Mouse (Mus musculus) embryonic fibroblast, embryonic 13.5 days (primary cell): ENCODE results near the gene Ciapin1. TPM values are rescaled to one million over a fixed set of nuclear protein-coding genes. Genes with fewer than 3 reads are reported as not detected.
A peak's percentile ranks its signal among the peaks of the same experiment; 100 is the strongest.

Experiments used
- H3K27ac ChIP-seq: 2 replicates; pipeline ENCODE4 v1.5.1; 2012; ENCODE audit warnings: low read length, control low read depth, inconsistent platforms; ENCODE audit not compliant: insufficient read depth
- H3K4me1 ChIP-seq: 2 replicates; pipeline ENCODE4 v1.6.1; 2011; ENCODE audit warnings: low read length; ENCODE audit not compliant: control insufficient read depth, insufficient read depth
- H3K4me3 ChIP-seq: 2 replicates; pipeline ENCODE4 v1.5.1; 2011; ENCODE audit warnings: mild to moderate bottlenecking, control low read depth, low read length; ENCODE audit not compliant: insufficient read depth
- CTCF ChIP-seq: IDR thresholded peaks from 2 replicates; pipeline ENCODE4 v1.5.1; 2011; ENCODE audit warnings: mild to moderate bottlenecking, control low read depth, low read length, moderate library complexity, borderline replicate concordance; ENCODE audit not compliant: insufficient read depth
- POLR2A ChIP-seq: IDR thresholded peaks from 2 replicates; pipeline ENCODE4 v1.6.1; 2011; ENCODE audit warnings: low read depth, mild to moderate bottlenecking, control low read depth, low read length, moderate library complexity
- polyA plus RNA-seq: library from polyadenylated mRNA; stranded (reverse); fragments of >200 nt; gene quantifications from 2 replicates; pipeline ENCODE4 v1.2.4, GENCODE M21; 2011; ENCODE audit warnings: low read depth; ENCODE audit not compliant: missing spikeins, insufficient read length

Gene Ciapin1
- polyA plus RNA-seq, 1 experiment: 35.3 TPM

DNA sequence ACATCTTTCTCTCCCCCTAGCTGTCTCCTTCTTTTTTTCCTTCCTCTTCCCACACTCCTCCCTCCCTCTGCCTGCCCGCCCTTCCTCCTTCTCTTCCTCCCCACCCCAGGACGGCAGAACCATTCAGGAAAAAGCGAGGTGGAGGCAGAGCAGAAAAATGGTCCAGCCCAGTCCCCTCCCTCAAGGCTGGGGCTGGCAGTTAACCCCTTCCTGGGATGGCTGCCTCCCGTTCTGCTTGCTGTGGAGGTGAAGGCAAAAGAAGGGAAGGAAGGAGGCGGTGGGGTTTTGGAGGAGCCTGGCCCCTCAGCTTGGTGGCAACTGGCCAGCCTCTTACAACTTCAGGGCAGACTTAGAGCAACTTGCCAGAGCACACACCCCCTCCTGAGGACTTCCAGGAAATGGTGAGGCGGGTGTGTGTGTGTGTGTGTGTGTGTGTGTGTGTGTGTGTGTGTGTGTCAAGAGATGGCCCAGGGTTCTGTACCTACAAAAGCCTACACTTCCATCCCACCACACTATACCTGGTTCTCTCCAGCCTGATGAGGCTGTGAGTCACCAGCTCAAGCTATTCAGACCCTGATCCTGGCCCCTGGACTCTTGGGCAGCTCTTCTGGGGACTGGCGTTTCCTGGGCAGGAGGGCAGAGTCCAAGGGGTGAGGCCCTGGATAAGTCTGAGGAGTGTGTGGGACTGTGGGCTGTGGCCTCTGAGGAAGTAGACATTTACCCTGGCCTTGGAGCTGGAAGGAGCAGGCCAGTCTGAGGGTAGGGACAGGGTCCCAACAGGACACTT, 33.1 kb upstream of the Ciapin1 start:
- no peak overlapping the region for H3K27ac ChIP-seq
- H3K4me3 ChIP-seq: peak overlapping the region; percentile 49
- TF ChIP-seq POLR2A (peak; percentile 73), CTCF (no peak)
- peaks cover 5% of the 10 kb centered on the region; the same call in 1 of the 2 replicates for H3K4me1 ChIP-seq

GRCm38 (mm10) chr8:94870474-94871107, 32.4 kb upstream of the Ciapin1 start:
- peak overlapping the region; percentile 49 for H3K4me3 ChIP-seq
- TF ChIP-seq CTCF (no peak), POLR2A (no peak)
- H3K4me1 ChIP-seq: peaks cover 5% of the 10 kb centered on the region; the same call in 1 of the 2 replicates
- H3K27ac ChIP-seq: no peak overlapping the region

DNA sequence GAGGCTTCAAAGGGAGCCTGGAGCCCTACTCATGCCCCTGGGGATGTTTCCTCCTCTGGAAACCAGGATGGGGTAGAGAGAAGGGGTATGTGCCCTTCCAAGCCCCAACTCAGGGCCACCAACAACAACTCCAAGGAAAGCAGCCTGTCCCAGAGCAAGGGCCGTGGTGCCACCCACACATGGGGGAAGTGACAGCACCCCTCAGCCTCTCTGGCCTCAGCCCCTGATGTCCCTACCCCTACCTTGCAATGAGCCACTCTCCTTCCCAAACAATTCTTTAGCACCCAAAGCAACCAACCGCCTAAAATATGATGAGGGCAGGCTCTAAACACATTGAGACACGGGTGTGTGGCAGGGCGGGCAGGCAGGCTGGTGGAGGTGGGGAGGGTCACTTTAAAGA, 31.8 kb upstream of the Ciapin1 start:
- Histone ChIP-seq H3K4me3 (peak overlapping the region; percentile 49), H3K4me1 (peaks cover 1% of the 10 kb centered on the region; the same call in 1 of the 2 replicates), H3K27ac (no peak overlapping the region)
- TF ChIP-seq CTCF (no peak), POLR2A (no peak)

DNA sequence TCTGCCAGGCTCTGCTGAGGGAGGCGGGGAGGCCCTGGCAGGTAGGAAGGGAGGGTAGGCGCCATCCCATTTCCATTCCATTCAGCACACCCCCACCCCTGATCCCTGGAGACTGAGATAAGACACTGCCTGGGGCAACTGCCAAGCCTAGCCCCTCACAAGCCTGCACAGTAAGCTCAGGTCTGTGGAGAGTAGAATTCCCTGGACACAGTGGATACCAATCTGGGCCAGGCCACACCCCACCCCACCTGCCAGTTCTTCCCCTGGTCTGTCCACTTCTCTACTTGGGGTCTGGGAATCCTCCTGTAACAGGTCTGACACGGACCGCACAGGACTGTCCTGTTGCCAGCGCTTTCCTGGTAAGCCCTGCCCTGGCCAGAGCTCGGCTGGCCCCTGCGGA, 31.0 kb upstream of the Ciapin1 start:
- no peak overlapping the region for H3K4me3 ChIP-seq
- no peaks in the 10 kb centered on the region for H3K4me1 ChIP-seq
- TF ChIP-seq POLR2A (no peak), CTCF (no peak)
- H3K27ac ChIP-seq: no peak overlapping the region

DNA sequence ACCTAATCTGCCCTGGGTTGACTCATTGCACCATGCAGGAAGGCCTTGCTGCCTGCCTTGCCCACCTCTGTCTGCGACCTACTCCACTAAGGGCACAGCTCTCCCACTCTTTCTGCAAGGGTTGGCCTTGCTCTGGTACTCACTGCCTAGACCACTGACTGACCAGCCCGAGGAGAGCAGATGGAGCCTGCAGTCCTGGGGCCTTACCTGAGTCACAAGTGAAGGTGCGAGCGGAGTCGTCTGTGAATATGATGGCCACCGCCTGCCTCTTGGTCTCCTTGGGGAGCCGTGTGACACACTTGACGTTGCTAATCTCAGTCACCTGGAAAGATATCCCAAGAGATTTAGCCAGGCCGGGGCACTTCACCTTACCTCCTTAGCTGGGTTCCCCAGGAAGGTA, 28.8 kb upstream of the Ciapin1 start:
- TF ChIP-seq CTCF (no peak), POLR2A (no peak)
- no peaks in the 10 kb centered on the region for H3K4me1 ChIP-seq
- H3K4me3 ChIP-seq: no peak overlapping the region
- H3K27ac ChIP-seq: no peak overlapping the region

- no peaks in the 10 kb centered on the region for H3K4me1 ChIP-seq
- no peak overlapping the region for H3K27ac ChIP-seq
- no peak overlapping the region for H3K4me3 ChIP-seq
- TF ChIP-seq POLR2A: no peak
- TF ChIP-seq CTCF: no peak
These were observed 27.1 kb upstream of the Ciapin1 start for GRCm38 (mm10) chr8:94865292-94865691.

DNA sequence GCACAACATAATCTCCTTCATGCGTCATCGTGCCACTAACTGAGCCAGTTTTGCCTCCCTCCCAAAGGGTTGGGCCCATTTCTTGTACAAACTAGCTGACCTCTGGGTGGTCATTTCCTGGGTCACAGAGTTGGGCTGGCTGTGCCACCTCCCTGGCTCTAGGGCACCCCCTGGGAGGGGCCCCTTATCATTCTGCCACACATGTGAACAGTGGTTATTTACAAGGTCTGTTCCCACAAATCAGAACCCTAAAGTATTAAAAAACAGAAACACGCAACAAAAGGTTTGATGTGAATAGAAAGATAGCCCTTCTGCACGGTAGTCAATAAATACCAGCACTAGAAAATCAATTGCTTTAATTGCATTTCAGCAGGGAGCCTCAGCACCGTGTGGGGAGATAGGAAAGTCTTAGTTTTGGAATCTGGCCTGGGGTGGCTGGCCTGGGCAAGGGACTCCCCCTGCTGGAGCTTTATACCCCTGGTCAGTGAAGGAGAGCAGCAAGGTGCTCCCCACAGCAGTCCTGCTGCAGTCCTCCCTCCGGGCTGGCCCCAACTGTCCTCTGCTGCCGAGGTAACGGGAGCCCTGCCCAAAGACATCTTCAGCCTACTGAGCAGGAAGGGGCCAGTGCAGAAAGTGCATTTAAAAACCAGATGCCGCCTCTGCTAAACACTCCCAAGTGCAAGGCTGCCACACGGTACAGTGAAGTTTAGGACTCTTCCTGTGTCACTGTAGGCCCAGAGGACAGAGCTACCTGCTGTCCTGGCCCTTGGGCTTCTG, 25.9 kb upstream of the Ciapin1 start:
- no peaks in the 10 kb centered on the region for H3K4me1 ChIP-seq
- no peak overlapping the region for H3K4me3 ChIP-seq
- TF ChIP-seq POLR2A (no peak), CTCF (no peak)
- H3K27ac ChIP-seq: no peak overlapping the region

DNA sequence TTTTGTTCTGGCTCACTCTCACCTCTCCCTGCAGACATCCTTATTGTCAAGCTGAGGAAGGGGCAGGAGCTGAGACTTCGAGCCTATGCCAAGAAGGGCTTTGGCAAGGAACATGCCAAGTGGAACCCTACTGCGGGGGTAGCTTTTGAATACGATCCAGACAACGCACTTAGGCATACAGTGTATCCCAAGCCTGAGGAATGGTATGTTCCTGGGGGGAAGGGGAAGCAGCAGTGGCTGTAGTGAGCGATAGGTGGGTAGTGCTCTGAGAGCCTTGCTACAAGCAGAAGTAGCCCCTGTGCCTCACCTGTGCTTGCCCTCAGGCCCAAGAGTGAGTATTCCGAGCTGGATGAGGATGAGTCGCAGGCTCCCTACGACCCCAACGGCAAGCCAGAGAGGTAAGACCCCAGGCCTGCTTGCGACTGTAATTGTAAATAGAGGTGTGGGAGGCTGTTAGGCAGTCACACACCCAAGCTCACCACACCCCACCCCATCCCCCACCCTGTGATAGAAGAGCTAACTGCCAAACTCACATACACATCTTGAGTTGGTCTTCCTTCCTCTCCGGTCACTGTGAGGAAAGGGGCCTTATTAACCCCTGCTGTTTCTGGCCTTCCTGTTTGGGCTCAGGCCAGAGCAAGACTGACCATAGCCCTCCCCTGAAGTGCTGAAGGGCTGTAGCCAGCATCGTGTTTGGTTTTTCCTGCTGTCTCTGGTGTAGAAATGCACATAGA, 24.5 kb upstream of the Ciapin1 start:
- 0 out of 2 replicates have a peak, but pooled peaks cover 3% of the 10 kb centered on the region for H3K4me1 ChIP-seq
- TF ChIP-seq POLR2A (no peak), CTCF (no peak)
- no peak overlapping the region for H3K27ac ChIP-seq
- H3K4me3 ChIP-seq: no peak overlapping the region

DNA sequence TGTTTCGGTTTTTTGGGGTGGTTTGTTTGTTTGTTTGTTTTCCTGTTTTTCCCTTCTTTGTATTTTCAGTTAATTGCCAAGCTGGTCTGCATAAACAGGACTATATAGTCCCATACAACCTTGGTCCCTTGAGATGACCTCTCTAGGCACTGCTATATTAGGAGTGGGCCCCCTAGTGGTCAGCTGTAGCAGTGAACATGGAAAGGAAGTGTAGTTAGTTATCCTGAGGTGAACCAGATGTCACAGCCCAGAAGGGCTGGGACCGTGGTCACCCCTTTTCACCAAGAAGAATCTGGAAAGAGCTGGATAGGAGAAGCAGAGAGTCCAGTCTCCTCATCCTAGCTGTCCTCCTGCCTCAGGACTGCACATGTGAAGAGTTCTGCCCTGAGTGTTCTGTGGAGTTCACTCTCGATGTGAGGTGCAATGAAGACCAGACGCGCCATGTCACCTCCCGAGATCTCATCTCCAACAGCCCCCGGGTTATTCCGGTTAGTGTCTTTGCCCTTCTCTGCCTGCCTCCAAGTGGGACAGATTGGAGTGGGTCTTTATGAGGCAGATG, 23.3 kb upstream of the Ciapin1 start:
- Histone ChIP-seq H3K27ac (no peak overlapping the region), H3K4me1 (0 out of 2 replicates have a peak, but pooled peaks cover 3% of the 10 kb centered on the region), H3K4me3 (no peak overlapping the region)
- TF ChIP-seq POLR2A (no peak), CTCF (no peak)
